Mouse (Mus musculus): Measurements from ENCODE around the gene Tmem115. TPM values are rescaled to one million over a fixed set of nuclear protein-coding genes. Genes with fewer than 3 reads are reported as not detected.

The Tmem115 gene
- polyA plus RNA-seq (2015; fragmentation: Nextera tagmentation; extraction: Ambion mirVana): 33.1 and 36.2 TPM in 2 replicates

DNA sequence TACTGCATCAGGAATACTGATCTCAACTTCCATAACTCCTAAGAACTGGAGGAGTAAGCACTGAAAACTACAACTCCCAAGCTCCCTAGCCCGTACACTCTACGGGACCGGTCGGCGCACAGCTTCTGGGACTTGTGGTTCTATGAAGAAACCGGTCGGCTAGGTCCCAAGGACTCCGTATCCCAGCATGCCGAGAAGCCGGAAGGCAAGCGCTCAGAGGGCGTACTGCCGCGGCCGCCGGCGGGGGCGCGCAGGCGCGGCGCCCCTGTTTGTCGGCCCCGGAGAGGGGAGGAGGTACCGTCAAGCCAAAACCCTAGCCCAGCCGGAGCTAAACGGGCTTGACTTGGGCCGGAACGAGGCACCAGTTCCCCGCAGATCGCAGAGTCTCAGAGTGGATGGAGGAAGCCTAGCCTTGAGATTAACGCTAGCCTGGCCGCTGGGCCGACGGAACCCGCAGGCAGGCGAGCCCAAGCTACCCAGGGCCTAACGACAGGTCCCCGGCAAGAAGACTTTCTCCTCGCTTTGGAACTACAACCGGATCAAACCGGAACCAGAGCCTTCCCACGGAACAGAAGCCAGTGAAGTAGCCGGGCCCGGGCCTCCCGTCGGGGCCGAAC is at the start of gene Tmem115:
Gene Tmem115 (plus strand): TSS at position 155 of the 617 bp plus-strand sequence.

DNA sequence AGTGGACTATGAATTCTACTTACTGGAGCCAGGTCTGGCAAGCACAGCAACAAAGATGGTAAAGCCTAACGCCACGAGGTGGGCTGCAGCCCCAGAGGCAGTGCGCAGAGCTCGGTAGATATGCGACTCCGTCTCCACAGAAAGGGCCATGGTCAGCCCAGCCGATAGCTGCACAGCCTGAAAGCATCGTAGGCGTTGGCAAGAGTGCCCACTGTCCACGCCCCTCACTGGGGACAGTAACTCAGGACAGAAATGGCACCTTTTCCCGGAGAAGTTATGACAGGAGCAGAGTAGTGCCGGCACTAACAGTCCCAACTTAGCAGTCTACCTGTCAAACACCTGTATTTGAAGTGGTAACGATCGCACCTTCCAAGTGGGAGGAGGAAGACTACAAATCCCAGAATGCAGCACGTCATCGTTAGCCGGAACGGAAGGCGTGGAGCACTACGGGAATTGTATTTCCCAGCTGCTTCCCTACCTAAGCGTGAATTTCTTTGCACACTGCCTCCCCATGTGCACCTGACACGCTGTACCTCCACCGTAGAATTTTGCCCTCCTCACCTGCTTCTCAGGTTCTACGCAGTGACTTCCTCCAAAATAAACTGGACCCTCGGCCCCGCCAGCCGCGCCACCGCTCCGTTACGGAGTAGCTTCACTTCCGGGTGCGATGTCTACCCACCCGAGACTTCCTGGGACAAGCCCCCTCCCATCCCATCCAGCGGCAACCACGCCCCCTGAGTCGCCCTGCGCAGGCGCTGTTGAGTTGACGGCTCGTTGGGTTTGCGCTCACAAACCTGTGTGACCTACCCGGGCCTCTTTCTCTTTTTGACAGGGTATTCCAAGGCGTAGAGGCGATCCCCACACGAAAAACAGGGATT is 8.0 kb downstream of the Tmem115 start, which contains the start of the genes Cyb561d2 and Nprl2:
Gene Cyb561d2 (minus strand): TSS at position 720 of the 878 bp plus-strand sequence.
Gene Nprl2 (plus strand): TSS at position 753 of the 878 bp plus-strand sequence.

DNA sequence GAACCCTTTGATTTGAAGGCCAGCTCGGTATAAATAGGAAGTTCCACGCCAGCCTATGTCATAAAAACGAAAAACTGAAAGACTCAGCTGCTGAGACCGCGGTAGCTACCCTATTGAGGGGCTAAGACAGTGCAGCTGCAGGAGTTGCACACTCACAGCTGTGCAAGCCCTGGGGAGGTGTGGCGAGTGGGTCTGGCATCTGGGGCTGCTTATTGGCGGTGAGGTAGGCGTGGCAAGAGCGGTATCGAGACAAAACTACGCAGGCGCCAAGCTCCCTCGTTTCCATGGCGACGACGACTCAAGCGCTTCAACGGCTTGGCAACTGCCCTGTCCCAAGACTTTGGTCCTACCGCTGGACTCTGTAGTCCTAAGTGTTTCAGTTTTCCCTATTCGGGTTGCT is 13.3 kb downstream of the Tmem115 start, which contains the start of gene Zmynd10:
Gene Zmynd10 (plus strand): TSS at position 273 of the 400 bp plus-strand sequence.

DNA sequence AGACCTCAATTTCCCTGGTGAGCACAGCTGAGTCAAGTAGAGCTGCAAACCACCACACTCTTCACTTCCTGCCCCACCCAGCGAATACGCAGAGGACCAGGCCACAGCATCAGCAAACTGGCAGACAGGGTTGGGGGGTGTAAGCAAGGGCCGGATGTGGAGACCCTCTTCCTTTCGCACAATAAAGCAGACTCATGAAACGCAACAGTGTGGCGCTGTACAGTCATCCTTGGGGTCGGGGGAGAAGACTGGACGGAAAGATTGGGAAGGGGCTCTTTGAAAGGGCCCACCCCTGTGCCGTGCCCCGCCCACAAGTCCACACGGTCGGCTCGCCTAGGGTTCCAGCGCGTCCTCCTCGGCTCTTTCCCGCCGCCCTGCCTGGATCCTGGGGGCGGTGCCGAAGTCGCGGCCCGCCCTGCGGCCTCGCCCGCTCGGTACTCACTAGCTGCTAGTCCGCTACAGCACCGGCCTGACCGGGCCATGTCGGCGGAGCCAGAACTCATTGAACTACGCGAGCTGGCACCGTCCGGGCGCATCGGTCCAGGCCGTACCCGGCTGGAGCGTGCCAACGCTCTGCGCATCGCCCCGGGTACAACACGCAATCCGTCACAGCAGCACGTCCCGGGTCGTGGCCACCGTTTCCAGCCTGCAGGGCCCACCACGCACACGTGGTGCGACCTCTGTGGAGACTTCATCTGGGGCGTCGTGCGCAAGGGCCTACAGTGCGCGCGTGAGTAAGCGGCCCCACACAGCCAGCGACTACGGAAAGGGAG is 17.6 kb downstream of the Tmem115 start, which contains the start of gene Rassf1:
Gene Rassf1 (plus strand): TSS at position 439 of the 773 bp plus-strand sequence.

DNA sequence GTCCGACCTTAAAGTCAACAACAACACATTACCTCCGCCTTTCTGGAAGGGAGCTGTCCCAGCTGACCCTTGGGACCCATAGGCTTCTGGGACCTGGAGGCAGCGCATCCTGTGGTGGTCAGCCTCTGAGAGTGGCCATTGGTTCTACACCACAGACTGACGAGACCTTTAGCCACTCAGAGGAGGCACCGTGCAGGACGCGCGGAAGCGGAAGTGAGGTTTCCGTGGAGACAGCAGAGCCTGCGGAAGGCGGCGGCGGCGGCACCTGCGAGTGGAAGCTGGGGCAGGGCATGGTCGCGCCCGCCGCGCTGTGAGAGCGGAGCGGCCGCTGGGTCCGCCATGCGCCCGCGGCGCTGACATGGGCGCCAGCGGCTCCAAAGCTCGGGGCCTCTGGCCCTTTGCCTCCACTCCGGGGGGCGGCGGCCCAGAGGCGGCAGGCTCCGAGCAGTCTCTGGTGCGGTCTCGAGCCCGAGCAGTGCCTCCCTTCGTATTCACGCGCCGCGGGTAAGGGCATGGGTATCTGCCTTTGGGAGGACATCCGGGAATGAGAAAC is 29.4 kb downstream of the Tmem115 start, which contains the start of gene Tusc2:
Gene Tusc2 (plus strand): TSS at position 227 of the 553 bp plus-strand sequence.

DNA sequence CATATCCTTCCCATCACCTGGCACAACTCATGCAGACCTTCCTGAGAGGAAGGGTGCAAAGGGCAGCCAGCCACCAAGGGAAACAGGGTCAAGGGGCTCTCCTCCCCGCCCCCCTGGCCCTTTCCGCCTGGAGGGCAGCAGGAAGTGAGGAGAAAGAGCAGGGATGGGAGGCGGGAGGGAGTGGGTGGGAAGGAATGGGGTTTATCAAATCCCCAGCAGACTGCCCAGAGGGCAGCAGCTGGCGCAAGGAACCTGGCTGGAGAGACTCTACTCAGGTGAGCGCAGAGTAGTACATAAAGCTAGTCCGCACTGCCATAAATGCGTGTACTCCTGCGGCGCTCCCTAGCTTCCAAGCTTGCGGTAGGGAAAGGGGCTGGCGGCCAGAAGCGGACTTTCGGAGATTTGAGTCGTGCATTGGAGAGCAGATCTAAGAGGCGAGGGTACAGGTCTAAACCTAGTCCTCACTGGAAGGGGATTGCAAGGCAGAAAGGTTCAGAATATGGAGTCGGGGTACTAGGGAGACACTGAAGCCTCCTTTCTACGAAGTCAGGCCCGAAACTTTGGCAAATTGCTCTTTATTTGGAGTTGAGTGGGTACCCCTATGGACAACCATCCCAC is 34.1 kb downstream of the Tmem115 start, which contains the start of gene Hyal2:
Gene Hyal2 (plus strand): TSS at position 244 of the 618 bp plus-strand sequence.

DNA sequence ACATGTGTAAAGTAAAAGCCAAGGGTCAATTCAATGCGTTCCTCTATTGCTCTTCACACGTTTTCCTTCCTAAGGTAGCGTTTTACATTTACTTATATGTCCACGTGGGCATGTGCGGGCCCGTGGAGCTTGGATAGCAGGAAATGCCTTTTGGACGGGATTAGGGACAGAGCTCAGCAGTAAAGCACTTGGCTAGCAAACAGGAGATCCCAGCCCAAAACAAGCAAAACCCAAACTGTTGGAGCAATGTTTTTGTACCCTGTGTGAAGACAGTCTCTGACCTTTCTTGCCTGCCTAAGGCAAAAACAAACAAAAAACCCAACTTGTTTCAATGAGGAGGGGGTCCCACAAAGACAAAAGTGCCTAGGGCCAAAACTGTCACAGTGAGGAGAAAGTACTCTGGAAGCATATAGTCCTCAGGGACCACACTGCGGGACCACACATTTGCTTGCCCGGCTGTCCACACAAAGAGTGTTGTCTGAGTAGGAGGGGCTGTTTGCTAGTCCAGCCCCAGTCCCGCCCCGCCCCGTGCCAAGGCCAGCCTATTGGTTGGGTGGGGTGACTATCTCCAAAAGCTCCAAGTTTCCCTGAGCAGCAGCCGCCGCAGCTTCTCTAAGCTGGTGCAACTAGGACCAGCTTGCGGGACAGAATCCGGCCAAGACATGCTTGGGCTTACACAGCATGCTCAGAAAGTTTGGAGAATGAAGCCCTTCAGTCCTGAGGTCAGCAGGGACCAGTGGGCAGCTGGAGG is 42.8 kb downstream of the Tmem115 start, which contains the start of gene Hyal1:
Gene Hyal1 (plus strand): TSS at position 571 of the 751 bp plus-strand sequence.

DNA sequence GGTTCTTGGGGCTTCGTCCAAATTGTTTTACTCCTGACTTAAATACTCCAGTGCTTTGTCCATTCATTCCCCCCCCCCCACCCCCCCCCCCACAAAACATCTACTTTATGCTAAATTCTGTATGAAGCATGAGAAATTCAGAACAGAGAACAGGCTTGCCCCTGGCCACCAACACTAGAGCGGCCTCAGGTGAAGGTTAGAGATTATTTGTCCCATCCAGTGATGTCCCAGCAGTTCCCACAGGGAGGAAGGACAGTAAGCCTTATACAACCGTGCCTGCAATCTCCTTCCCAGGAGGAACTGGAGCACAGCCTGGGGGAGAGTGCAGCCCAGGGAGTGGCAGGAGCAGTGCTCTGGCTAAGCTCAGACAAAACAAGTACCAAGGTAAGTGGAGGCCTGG is 44.8 kb downstream of the Tmem115 start, which contains the start of gene Naa80:
Gene Naa80 (plus strand): TSS at position 301 of the 400 bp plus-strand sequence.

DNA sequence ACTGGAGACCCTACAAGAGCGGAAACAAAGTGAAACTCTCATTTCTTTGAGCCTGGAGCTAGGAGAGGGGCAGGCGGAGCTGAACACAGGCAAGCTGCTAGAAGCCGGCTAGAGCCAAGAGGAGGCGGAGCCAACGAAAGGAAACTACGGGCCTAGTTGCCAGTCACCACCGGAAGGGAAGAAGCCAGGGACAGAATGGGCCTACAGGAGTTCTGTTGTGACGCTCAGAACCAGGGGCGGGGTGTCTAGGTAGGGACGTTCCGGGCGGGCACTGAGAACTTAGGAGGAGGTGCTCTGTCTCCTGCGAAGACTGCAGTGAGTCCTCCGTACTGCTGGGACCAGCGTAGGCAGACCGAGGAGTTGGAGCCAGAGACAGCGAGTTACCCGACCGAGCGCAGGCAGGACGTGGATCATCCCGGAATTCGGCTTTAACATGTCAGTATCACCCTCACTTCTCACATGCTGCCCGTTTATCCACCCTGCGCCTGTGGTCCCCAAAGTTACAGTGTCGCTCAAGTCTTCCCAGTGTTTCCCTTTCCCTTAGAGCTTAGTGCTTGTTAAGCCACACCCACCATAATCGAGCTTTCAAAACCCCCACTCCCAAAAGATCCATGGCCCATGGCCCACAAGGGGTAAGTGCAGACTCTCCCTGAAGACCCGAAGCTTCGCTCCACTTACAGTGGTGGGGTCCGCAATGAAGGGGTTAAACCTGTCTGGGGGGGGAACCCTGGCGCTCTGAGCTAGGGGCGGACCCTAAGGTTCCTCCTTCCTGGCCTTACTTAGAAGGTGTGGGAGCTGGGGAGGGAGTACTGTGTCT is 47.0 kb downstream of the Tmem115 start, which contains the start of gene Hyal3:
Gene Hyal3 (plus strand): TSS at position 318 of the 817 bp plus-strand sequence.

DNA sequence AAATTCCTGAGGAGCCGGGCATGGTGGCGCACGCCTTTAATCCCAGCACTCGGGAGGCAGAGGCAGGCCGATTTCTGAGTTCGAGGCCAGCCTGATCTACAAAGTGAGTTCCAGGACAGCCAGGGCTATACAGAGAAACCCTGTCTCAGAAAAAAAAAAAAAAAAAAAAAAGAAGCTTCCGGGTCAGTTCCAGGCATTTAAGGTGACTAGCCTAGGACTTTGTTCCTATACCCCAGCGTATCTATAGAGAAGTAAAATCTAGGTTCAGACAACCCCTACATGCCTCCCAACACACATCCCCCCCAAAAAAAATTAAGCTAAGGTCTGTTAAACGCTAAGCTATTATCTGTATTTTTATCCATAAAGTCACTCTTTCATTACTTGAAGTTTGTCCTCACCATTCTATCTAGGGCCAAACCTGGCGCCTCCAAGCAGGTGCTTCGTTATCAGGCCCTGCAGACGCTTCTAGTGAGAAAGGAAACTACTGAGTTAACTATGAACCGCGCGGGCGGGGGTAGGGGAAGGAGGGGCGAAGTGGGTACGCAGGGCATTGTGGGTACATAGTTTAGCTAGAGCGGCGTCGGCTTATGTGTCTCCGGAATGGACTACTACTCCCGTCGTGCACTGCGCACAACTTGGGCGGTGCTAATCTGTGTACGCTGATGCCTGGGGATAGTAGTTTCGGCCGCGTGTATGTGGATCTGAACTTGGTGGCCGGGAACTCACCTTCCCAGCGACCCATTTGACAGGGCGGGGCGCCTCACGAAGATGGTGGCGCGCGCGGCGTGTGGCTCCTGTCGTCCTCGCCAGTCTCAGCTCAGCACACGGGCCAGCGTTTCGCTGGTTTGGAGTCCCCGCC is 53.5 kb downstream of the Tmem115 start, which contains the start of gene Ifrd2:
Gene Ifrd2 (plus strand): TSS at position 669 of the 859 bp plus-strand sequence.

Other genes starting within 250 kb of the Tmem115 start
- gene Mapkapk3, start 244.1 kb upstream of the Tmem115 start, polyA plus RNA-seq (2015; fragmentation: Nextera tagmentation; extraction: Ambion mirVana): 20.2 and 21.4 TPM in 2 replicates
- gene Cish, start 237.9 kb upstream of the Tmem115 start, polyA plus RNA-seq (2015; fragmentation: Nextera tagmentation; extraction: Ambion mirVana): 29.9 and 30.3 TPM in 2 replicates
- gene Hemk1, start 195.6 kb upstream of the Tmem115 start, polyA plus RNA-seq (2015; fragmentation: Nextera tagmentation; extraction: Ambion mirVana): 9.7 and 10.7 TPM in 2 replicates
- gene 6430571L13Rik, start 193.3 kb upstream of the Tmem115 start, polyA plus RNA-seq (2015; fragmentation: Nextera tagmentation; extraction: Ambion mirVana): 12.1 and 13.0 TPM in 2 replicates
- 0.15 and 0.21 TPM in 2 replicates for gene Cacna2d2, start 134.3 kb upstream of the Tmem115 start, polyA plus RNA-seq (2015; fragmentation: Nextera tagmentation; extraction: Ambion mirVana)
- gene Cyb561d2, start 8.2 kb downstream of the Tmem115 start, polyA plus RNA-seq (2015; fragmentation: Nextera tagmentation; extraction: Ambion mirVana): 8.3 and 10.3 TPM in 2 replicates
- 15.7 and 18.0 TPM in 2 replicates for gene Nprl2, start 8.3 kb downstream of the Tmem115 start, polyA plus RNA-seq (2015; fragmentation: Nextera tagmentation; extraction: Ambion mirVana)
- gene Zmynd10, start 13.4 kb downstream of the Tmem115 start, polyA plus RNA-seq (2015; fragmentation: Nextera tagmentation; extraction: Ambion mirVana): 0.33 TPM in 1 of 2 replicates, not detected in the other
- gene Rassf1, start 17.6 kb downstream of the Tmem115 start, polyA plus RNA-seq (2015; fragmentation: Nextera tagmentation; extraction: Ambion mirVana): 33.8 and 39.4 TPM in 2 replicates
- gene Tusc2, start 29.3 kb downstream of the Tmem115 start, polyA plus RNA-seq (2015; fragmentation: Nextera tagmentation; extraction: Ambion mirVana): 34.6 and 34.7 TPM in 2 replicates
- gene Hyal2, start 34.0 kb downstream of the Tmem115 start, polyA plus RNA-seq (2015; fragmentation: Nextera tagmentation; extraction: Ambion mirVana): 36.3 and 38.8 TPM in 2 replicates
- gene Hyal1, start 43.0 kb downstream of the Tmem115 start, polyA plus RNA-seq (2015; fragmentation: Nextera tagmentation; extraction: Ambion mirVana): 4.3 and 5.2 TPM in 2 replicates
- 18.0 and 18.3 TPM in 2 replicates for gene Naa80, start 44.9 kb downstream of the Tmem115 start, polyA plus RNA-seq (2015; fragmentation: Nextera tagmentation; extraction: Ambion mirVana)
- gene Hyal3, start 46.9 kb downstream of the Tmem115 start, polyA plus RNA-seq (2015; fragmentation: Nextera tagmentation; extraction: Ambion mirVana): 0.24 and 0.34 TPM in 2 replicates
- 32.7 and 34.9 TPM in 2 replicates for gene Ifrd2, start 53.7 kb downstream of the Tmem115 start, polyA plus RNA-seq (2015; fragmentation: Nextera tagmentation; extraction: Ambion mirVana)
- gene Sema3b, start 75.3 kb downstream of the Tmem115 start, polyA plus RNA-seq (2015; fragmentation: Nextera tagmentation; extraction: Ambion mirVana): 24.9 and 27.5 TPM in 2 replicates
- gene Gnai2, start 101.4 kb downstream of the Tmem115 start, polyA plus RNA-seq (2015; fragmentation: Nextera tagmentation; extraction: Ambion mirVana): 200 and 252 TPM in 2 replicates
- 1.5 and 2.5 TPM in 2 replicates for gene Slc38a3, start 135.6 kb downstream of the Tmem115 start, polyA plus RNA-seq (2015; fragmentation: Nextera tagmentation; extraction: Ambion mirVana)
- gene Gnat1, start 145.8 kb downstream of the Tmem115 start, polyA plus RNA-seq (2015; fragmentation: Nextera tagmentation; extraction: Ambion mirVana): 0.32 and 1.1 TPM in 2 replicates
- gene Sema3f, start 176.5 kb downstream of the Tmem115 start, polyA plus RNA-seq (2015; fragmentation: Nextera tagmentation; extraction: Ambion mirVana): 2.2 and 2.3 TPM in 2 replicates
- 66.5 and 71.1 TPM in 2 replicates for gene Rbm5, start 237.1 kb downstream of the Tmem115 start, polyA plus RNA-seq (2015; fragmentation: Nextera tagmentation; extraction: Ambion mirVana)